Mouse (Mus musculus) urinary bladder, postnatal 25 days (tissue): ENCODE data around the gene Gm17334.
A peak's percentile ranks its signal among the peaks of the same experiment; 100 is the strongest.
"Not testable (repeated sequence)": the region's sequence is repeated elsewhere in the genome, so short reads cannot be mapped to it uniquely, and the experiment has no call there.

Source experiments
- DNase-seq: peaks from one replicate; pipeline ENCODE4 v3.0.0; 2022; ENCODE audit warnings: low spot score

The Gm17334 gene

GRCm38 (mm10) chr11:53770125-53770791, 2.7 kb downstream of the Gm17334 start:
- DNase-seq: peak; percentile 70

- peak; percentile 94 for DNase-seq
Measured at GRCm38 (mm10) chr11:53769760-53770124, 3.2 kb downstream of the Gm17334 start, which contains the start of gene Irf1. TSS of gene Irf1 (plus strand) at chr11:53770014.

GRCm38 (mm10) chr11:53769185-53769576, 3.8 kb downstream of the Gm17334 start:
- no peak for DNase-seq

- DNase-seq: no peak
Measured at GRCm38 (mm10) chr11:53768422-53769184, 4.4 kb downstream of the Gm17334 start.

GRCm38 (mm10) chr11:53764581-53764980, 8.4 kb downstream of the Gm17334 start:
- DNase-seq: no peak

- peak; percentile 85 for DNase-seq
Measured at GRCm38 (mm10) chr11:53763496-53764140, 9.4 kb downstream of the Gm17334 start.

- peak; percentile 81 for DNase-seq
Measured at GRCm38 (mm10) chr11:53762827-53763495, 10.0 kb downstream of the Gm17334 start.

GRCm38 (mm10) chr11:53762426-53762825, 10.6 kb downstream of the Gm17334 start:
- no peak for DNase-seq

GRCm38 (mm10) chr11:53761822-53762221, 11.2 kb downstream of the Gm17334 start:
- peak; percentile 48 for DNase-seq

- no peak for DNase-seq
Measured at GRCm38 (mm10) chr11:53761284-53761683, 11.7 kb downstream of the Gm17334 start.

- DNase-seq: no peak
Measured at GRCm38 (mm10) chr11:53759545-53760406, 13.2 kb downstream of the Gm17334 start.

GRCm38 (mm10) chr11:53758791-53759351, 14.1 kb downstream of the Gm17334 start:
- DNase-seq: no peak

GRCm38 (mm10) chr11:53758033-53758432, 15.0 kb downstream of the Gm17334 start:
- DNase-seq: not testable (repeated sequence)

GRCm38 (mm10) chr11:53757612-53758011, 15.4 kb downstream of the Gm17334 start:
- DNase-seq: no peak

GRCm38 (mm10) chr11:53755011-53755595, 17.9 kb downstream of the Gm17334 start:
- no peak for DNase-seq

GRCm38 (mm10) chr11:53749716-53750352, 23.2 kb downstream of the Gm17334 start:
- no peak for DNase-seq

- no peak for DNase-seq
Measured at GRCm38 (mm10) chr11:53749306-53749705, 23.7 kb downstream of the Gm17334 start.

- no peak for DNase-seq
Measured at GRCm38 (mm10) chr11:53748614-53749013, 24.4 kb downstream of the Gm17334 start.

GRCm38 (mm10) chr11:53747985-53748384, 25.0 kb downstream of the Gm17334 start:
- DNase-seq: no peak

- DNase-seq: no peak
Measured at GRCm38 (mm10) chr11:53745260-53745659, 27.7 kb downstream of the Gm17334 start.
